Mouse (Mus musculus) ovary, adult 2 months (tissue): ENCODE data around the gene Rabl3. TPM values are rescaled to one million over a fixed set of nuclear protein-coding genes. Genes with fewer than 3 reads are reported as not detected.

Source experiments
- polyA plus RNA-seq: library from polyadenylated mRNA; depleted of rRNA; stranded (reverse); fragments of >200 nt; gene quantifications from 2 replicates; pipeline ENCODE4 v1.2.3, GENCODE M21; 2012; rRNA removed

The Rabl3 gene
- polyA plus RNA-seq, result 1.2 and 1.7 TPM in 2 replicates

GRCm38 (mm10) chr16:37539611-37540580, at the start of gene Rabl3, which contains the start of gene Gtf2e1:
Gene Rabl3 (plus strand): TSS chr16:37539885.
Gene Gtf2e1 (minus strand): TSS chr16:37539789.

GRCm38 (mm10) chr16:37579994-37580393, 40.3 kb downstream of the Rabl3 start, which contains the start of gene Hgd:
Gene Hgd (plus strand): TSS chr16:37580153.

Other genes with a start within 250 kb of the Rabl3 start
- 0.07 TPM in 1 of 2 replicates, not detected in the other for gene Stxbp5l, start 154.9 kb upstream of the Rabl3 start, polyA plus RNA-seq
- gene Gtf2e1, start 96 bp upstream of the Rabl3 start, polyA plus RNA-seq, result 6.3 and 6.6 TPM in 2 replicates
- gene Hgd, start 40.3 kb downstream of the Rabl3 start, polyA plus RNA-seq, result 0.31 TPM in 1 of 2 replicates, not detected in the other
- gene Ndufb4, start 114.6 kb downstream of the Rabl3 start, polyA plus RNA-seq, result 62.9 and 81.9 TPM in 2 replicates
- 45.4 and 45.8 TPM in 2 replicates for gene Fstl1, start 237.0 kb downstream of the Rabl3 start, polyA plus RNA-seq